Mouse (Mus musculus): ENCODE measurements at regions not wholly inside any gene's neighbourhood (a gene's known extent, or its start where the extent isn't known, plus 50 kb on each side); places are given as distances from the start of the nearest gene placed in this dataset.
A peak's percentile ranks its signal among the peaks of the same experiment; 100 is the strongest.

GRCm38 (mm10) chr17:47064592-47065306 lies 54.4 kb upstream of the Ubr2 start:
- TF ChIP-seq CTCF (IDR thresholded peaks at IDR 0.05; ENCODE audit: control insufficient read depth, insufficient read depth, insufficient read length) (no peak), USF1 (IDR thresholded peaks at IDR 0.05; ENCODE audit: low read depth) (peak; percentile 83), MAX (IDR thresholded peaks at IDR 0.05) (peak; percentile 93), MYOD1 (IDR thresholded peaks at IDR 0.05; ENCODE audit: control insufficient read depth, insufficient read length, low read depth) (no peak)

Measured in C2C12 (cell line).